Mouse (Mus musculus) forebrain, embryonic 16.5 days (tissue): ENCODE measurements at regions not wholly inside any gene's neighbourhood (a gene's known extent, or its start where the extent isn't known, plus 50 kb on each side); places are given as distances from the start of the nearest gene placed in this dataset.
"Not testable (repeated sequence)": the region's sequence is repeated elsewhere in the genome, so short reads cannot be mapped to it uniquely, and the experiment has no call there.

Source experiments
- ATAC-seq: fragments of 200-750 bp; cut with Nextera tagmentation; 2 replicates; pipeline ENCODE4 v1.8.0; 2017; ENCODE audit warnings: mild to moderate bottlenecking, moderate library complexity
- H3K27ac ChIP-seq: fragments of 300-500 bp; sonication (generic); 2 replicates; pipeline ENCODE4 v1.5.1; 2014; ENCODE audit warnings: low read length, control low read depth
- H3K27me3 ChIP-seq: fragments of 300-500 bp; sonication (generic); replicated peaks from 2 replicates; pipeline ENCODE4 v1.6.1; 2014; ENCODE audit warnings: low read length; ENCODE audit not compliant: control insufficient read depth, insufficient read depth
- H3K36me3 ChIP-seq: fragments of 300-500 bp; sonication (generic); 2 replicates; pipeline ENCODE4 v1.6.1; 2014; ENCODE audit not compliant: control insufficient read depth, insufficient read depth
- H3K4me1 ChIP-seq: fragments of 300-500 bp; sonication (generic); replicated peaks from 2 replicates; pipeline ENCODE4 v1.6.1; 2014; ENCODE audit warnings: low read length; ENCODE audit not compliant: control insufficient read depth, insufficient read depth
- H3K4me2 ChIP-seq: fragments of 300-500 bp; sonication (generic); 2 replicates; pipeline ENCODE4 v1.6.1; 2014; ENCODE audit warnings: mild to moderate bottlenecking, low read length, control low read depth
- H3K4me3 ChIP-seq: fragments of 300-500 bp; sonication (generic); replicated peaks from 2 replicates; pipeline ENCODE4 v1.5.1; 2014; ENCODE audit warnings: mild to moderate bottlenecking, low read length, control low read depth
- H3K9ac ChIP-seq: fragments of 300-500 bp; sonication (generic); replicated peaks from 2 replicates; pipeline ENCODE4 v1.6.1; 2014; ENCODE audit warnings: low read depth, low read length, control low read depth
- H3K9me3 ChIP-seq: fragments of 300-500 bp; sonication (generic); 2 replicates; pipeline ENCODE4 v1.6.1; 2016; ENCODE audit warnings: low read length; ENCODE audit not compliant: control insufficient read depth

DNA sequence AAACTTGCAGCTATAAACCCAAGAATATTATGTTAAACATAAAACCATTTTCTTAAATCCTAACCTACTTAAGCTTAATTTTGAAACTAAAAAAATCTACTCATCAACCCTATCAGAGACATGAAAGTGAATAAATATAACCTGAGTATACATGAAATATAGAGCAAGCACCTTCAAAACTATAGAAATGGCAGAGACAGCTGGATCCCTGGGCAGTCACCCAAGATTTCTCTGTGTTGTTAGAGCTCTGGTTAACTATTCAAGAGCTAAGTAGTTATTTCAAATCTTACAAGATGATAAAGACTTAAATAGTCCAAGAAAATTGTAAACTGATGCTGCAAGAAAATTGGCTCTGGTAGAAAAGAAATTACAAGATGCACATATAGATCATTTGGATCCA is 246.7 kb upstream of the Ppp6c start:
- not testable (repeated sequence) for H3K9ac ChIP-seq, ATAC-seq, H3K4me3 ChIP-seq, H3K27me3 ChIP-seq, H3K4me1 ChIP-seq, H3K9me3 ChIP-seq, H3K36me3 ChIP-seq, H3K27ac ChIP-seq, H3K4me2 ChIP-seq
